Comparison of ENCODE assay signal across 13 mouse cellular contexts in genomic region chr10:128516677-128517076, GRCm38 (mm10). TPM values are rescaled to one million over a fixed set of nuclear protein-coding genes. Genes with fewer than 3 reads are reported as not detected.
DNase-seq lines count a peak whose midpoint lies in the region; ATAC-seq and TF ChIP-seq lines count a peak whose summit lies in the region.
"Had no signal": no experiment of that assay in that cellular context is flagged by ENCODE, and none has a peak within 500 bp of the region (broad histone marks: within the 10 kb centered on the region; RNA-seq: fewer than 3 reads in every experiment).

No protein-coding gene starts in this region.

- no peak overlapping the region for H3K4me3 ChIP-seq in heart, embryonic 12.5 days
- H3K4me3 ChIP-seq in heart, adult 2 months = no peak overlapping the region
- no peak overlapping the region for H3K4me3 ChIP-seq in lung, postnatal 0 days (ENCODE audit: low read depth, low read length)
- H3K4me3 ChIP-seq: hindbrain, embryonic 12.5 days; neural tube, embryonic 13.5 days had no signal

- DNase-seq in heart, adult 2 months = no peak
- peak; percentile 37 for DNase-seq in lung, postnatal 0 days (ENCODE audit: low spot score)
- no peak for DNase-seq in lung, postnatal 4 days
- no peak for DNase-seq in thymus, postnatal 36 days
- no peak for DNase-seq in cerebellum, postnatal 14 days
- DNase-seq: adrenal gland, postnatal 36 days; gastrocnemius, postnatal 36 days had no signal

- WGBS in heart, embryonic 12.5 days = 37% methylated on average over 6 of the region's 6 CpGs
- WGBS in heart, adult 2 months = 59% methylated on average over 6 of the region's 6 CpGs
- 40% methylated on average over 6 of the region's 6 CpGs for WGBS in lung, postnatal 0 days

- no peaks in the 10 kb centered on the region for H3K79me2 ChIP-seq in heart, adult 2 months (replicated peaks; ENCODE audit: control insufficient read depth, insufficient read depth, low read length)

- H3K36me3 ChIP-seq in heart, embryonic 12.5 days = peaks cover 88% of the 10 kb centered on the region
- H3K36me3 ChIP-seq in heart, adult 2 months (ENCODE audit: control insufficient read depth, insufficient read depth, low read length) = no peaks in the 10 kb centered on the region
- H3K36me3 ChIP-seq in lung, postnatal 0 days (ENCODE audit: insufficient read depth, low read length) = peaks cover 49% of the 10 kb centered on the region

- peak; percentile 64; the same call in 1 of the 2 replicates for ATAC-seq in heart, embryonic 12.5 days (ENCODE audit: insufficient number of reproducible peaks, low FRiP score)
- ATAC-seq in lung, postnatal 0 days = peak; percentile 53; the same call in 1 of the 2 replicates
- ATAC-seq in granulocyte monocyte progenitor cell, adult 5-6 weeks (replicated peaks; ENCODE audit: poor library complexity, severe bottlenecking) = peak; percentile 96
- peak; percentile 73 for ATAC-seq in monocyte, adult 5-6 weeks (replicated peaks; ENCODE audit: insufficient number of reproducible peaks, low FRiP score, low TSS enrichment, poor library complexity, severe bottlenecking)

- intact Hi-C loops in heart, adult 2 months (cut with DNase I) = no loop called here

- TF ChIP-seq POLR2A in heart, adult 2 months (IDR thresholded peaks at IDR 0.05; ENCODE audit: insufficient read depth, low read depth, low read length) = no peak

- no peak for TF ChIP-seq EP300 in heart, adult 2 months (IDR thresholded peaks at IDR 0.05; ENCODE audit: insufficient read depth, low read depth, low read length)
- TF ChIP-seq EP300 in lung, postnatal 0 days (IDR thresholded peaks at IDR 0.05) = no peak

- no peak overlapping the region for H3K27ac ChIP-seq in heart, embryonic 12.5 days (ENCODE audit: poor library complexity, severe bottlenecking)
- no peak overlapping the region for H3K27ac ChIP-seq in heart, adult 2 months
- no peak overlapping the region for H3K27ac ChIP-seq in lung, postnatal 0 days (ENCODE audit: low read length)
- H3K27ac ChIP-seq: hindbrain, embryonic 12.5 days; liver, embryonic 14.5 days; neural tube, embryonic 13.5 days had no signal

- no peaks in the 10 kb centered on the region for H3K9me3 ChIP-seq in heart, embryonic 12.5 days (replicated peaks)
- H3K9me3 ChIP-seq in lung, postnatal 0 days (ENCODE audit: low read length) = no peaks in the 10 kb centered on the region
- H3K9me3 ChIP-seq: hindbrain, embryonic 12.5 days; neural tube, embryonic 13.5 days had no signal

- no peak for TF ChIP-seq CTCF in heart, adult 2 months (IDR thresholded peaks at IDR 0.05)
- TF ChIP-seq CTCF in lung, postnatal 0 days (IDR thresholded peaks at IDR 0.05) = no peak

- no peaks in the 10 kb centered on the region for H3K4me1 ChIP-seq in heart, embryonic 12.5 days (replicated peaks)
- H3K4me1 ChIP-seq in heart, adult 2 months (ENCODE audit: control insufficient read depth, insufficient read depth, low read length) = no peaks in the 10 kb centered on the region
- H3K4me1 ChIP-seq in lung, postnatal 0 days (ENCODE audit: insufficient read depth, low read depth, low read length) = no peaks in the 10 kb centered on the region
- H3K4me1 ChIP-seq: hindbrain, embryonic 12.5 days; neural tube, embryonic 13.5 days had no signal

- H3K4me2 ChIP-seq in heart, embryonic 12.5 days = no peak overlapping the region
- H3K4me2 ChIP-seq in lung, postnatal 0 days (replicated peaks; ENCODE audit: low read depth, low read length) = no peak overlapping the region
- H3K4me2 ChIP-seq: neural tube, embryonic 13.5 days had no signal

- H3K27me3 ChIP-seq in heart, embryonic 12.5 days (replicated peaks) = peaks cover 21% of the 10 kb centered on the region
- no peaks in the 10 kb centered on the region for H3K27me3 ChIP-seq in heart, adult 2 months (ENCODE audit: control insufficient read depth, insufficient read depth, low read length)
- no peaks in the 10 kb centered on the region for H3K27me3 ChIP-seq in lung, postnatal 0 days (replicated peaks; ENCODE audit: insufficient read depth, low read length)

- H3K9ac ChIP-seq in heart, embryonic 12.5 days = no peak overlapping the region
- H3K9ac ChIP-seq in heart, adult 2 months (ENCODE audit: low read depth, low read length) = no peak overlapping the region
- no peak overlapping the region for H3K9ac ChIP-seq in lung, postnatal 0 days (replicated peaks; ENCODE audit: low read depth)
- H3K9ac ChIP-seq: hindbrain, embryonic 12.5 days; liver, embryonic 14.5 days; neural tube, embryonic 13.5 days had no signal

RNA-seq across cellular contexts. Expression of gene Esyt1, which starts 9.0 kb away (rescaled TPM):
- polyA plus RNA-seq in heart, embryonic 12.5 days (2016; fragmentation: Nextera tagmentation; extraction: Ambion mirVana) = 25.0 and 26.5 TPM in 2 replicates
- total RNA-seq in heart, adult 2 months (2021) = 10 to 100 TPM; 16.4 to 17.9 TPM
- polyA plus RNA-seq in heart, adult 2 months (2012; rRNA removed) = 23.6 and 24.7 TPM in 2 replicates
- 31.1 and 38.2 TPM in 2 replicates for polyA plus RNA-seq in lung, postnatal 0 days (2015; fragmentation: Nextera tagmentation; extraction: Ambion mirVana)
- 89.1 and 90.5 TPM in 2 replicates for total RNA-seq in granulocyte monocyte progenitor cell, adult 5-6 weeks (2014; fragmentation: Nextera tagmentation)
- 78.8 and 97.6 TPM in 2 replicates for total RNA-seq in granulocyte monocyte progenitor cell, adult 5-6 weeks (2017)
- 135 to 345 TPM (median 157 TPM) in 3 replicates for total RNA-seq in monocyte, adult 5-6 weeks (2017)

RNA-seq across cellular contexts. Expression of gene Myl6b, which starts 18.2 kb away (rescaled TPM):
- polyA plus RNA-seq in heart, embryonic 12.5 days (2016; fragmentation: Nextera tagmentation; extraction: Ambion mirVana) = 3.0 and 4.0 TPM in 2 replicates
- 1 to 10 TPM; 3.5 to 3.8 TPM for total RNA-seq in heart, adult 2 months (2021)
- 2.9 and 4.1 TPM in 2 replicates for polyA plus RNA-seq in heart, adult 2 months (2012; rRNA removed)
- polyA plus RNA-seq in lung, postnatal 0 days (2015; fragmentation: Nextera tagmentation; extraction: Ambion mirVana) = 5.5 and 5.9 TPM in 2 replicates
- total RNA-seq in granulocyte monocyte progenitor cell, adult 5-6 weeks (2014; fragmentation: Nextera tagmentation) = 10.7 and 13.7 TPM in 2 replicates
- 1.2 and 1.7 TPM in 2 replicates for total RNA-seq in granulocyte monocyte progenitor cell, adult 5-6 weeks (2017)
- not detected in 3 replicates for total RNA-seq in monocyte, adult 5-6 weeks (2017)

RNA-seq across cellular contexts. Expression of gene Myl6, which starts 22.7 kb away (rescaled TPM):
- 1,237 and 1,275 TPM in 2 replicates for polyA plus RNA-seq in heart, embryonic 12.5 days (2016; fragmentation: Nextera tagmentation; extraction: Ambion mirVana)
- total RNA-seq in heart, adult 2 months (2021) = 100 to 1,000 TPM; 242 to 302 TPM
- polyA plus RNA-seq in heart, adult 2 months (2012; rRNA removed) = 379 and 468 TPM in 2 replicates
- polyA plus RNA-seq in lung, postnatal 0 days (2015; fragmentation: Nextera tagmentation; extraction: Ambion mirVana) = 1,888 and 2,049 TPM in 2 replicates
- 1,019 and 1,105 TPM in 2 replicates for total RNA-seq in granulocyte monocyte progenitor cell, adult 5-6 weeks (2014; fragmentation: Nextera tagmentation)
- total RNA-seq in granulocyte monocyte progenitor cell, adult 5-6 weeks (2017) = 1,278 and 1,308 TPM in 2 replicates
- total RNA-seq in monocyte, adult 5-6 weeks (2017) = 2,131 to 2,768 TPM (median 2,315 TPM) in 3 replicates

RNA-seq across cellular contexts. Expression of gene Zc3h10, which starts 30.9 kb away (rescaled TPM):
- polyA plus RNA-seq in heart, embryonic 12.5 days (2016; fragmentation: Nextera tagmentation; extraction: Ambion mirVana) = 10.2 and 11.9 TPM in 2 replicates
- total RNA-seq in heart, adult 2 months (2021) = 1 to 10 TPM; 7.5 to 7.6 TPM
- 6.6 and 6.8 TPM in 2 replicates for polyA plus RNA-seq in heart, adult 2 months (2012; rRNA removed)
- 13.6 and 15.3 TPM in 2 replicates for polyA plus RNA-seq in lung, postnatal 0 days (2015; fragmentation: Nextera tagmentation; extraction: Ambion mirVana)
- 8.8 and 9.7 TPM in 2 replicates for total RNA-seq in granulocyte monocyte progenitor cell, adult 5-6 weeks (2014; fragmentation: Nextera tagmentation)
- total RNA-seq in granulocyte monocyte progenitor cell, adult 5-6 weeks (2017) = 12.5 and 13.6 TPM in 2 replicates
- 16.1 to 26.5 TPM (median 19.1 TPM) in 3 replicates for total RNA-seq in monocyte, adult 5-6 weeks (2017)

RNA-seq across cellular contexts. Expression of gene Rpl41, which starts 32.4 kb away (rescaled TPM):
- polyA plus RNA-seq in heart, embryonic 12.5 days (2016; fragmentation: Nextera tagmentation; extraction: Ambion mirVana) = 2,275 and 2,341 TPM in 2 replicates
- total RNA-seq in heart, adult 2 months (2021) = 1,000 to 10,000 TPM; 1,453 to 1,598 TPM
- 853 and 867 TPM in 2 replicates for polyA plus RNA-seq in heart, adult 2 months (2012; rRNA removed)
- 2,921 and 3,267 TPM in 2 replicates for polyA plus RNA-seq in lung, postnatal 0 days (2015; fragmentation: Nextera tagmentation; extraction: Ambion mirVana)
- 6,066 and 6,315 TPM in 2 replicates for total RNA-seq in granulocyte monocyte progenitor cell, adult 5-6 weeks (2014; fragmentation: Nextera tagmentation)
- 3,608 and 4,444 TPM in 2 replicates for total RNA-seq in granulocyte monocyte progenitor cell, adult 5-6 weeks (2017)
- 2,103 to 2,260 TPM (median 2,168 TPM) in 3 replicates for total RNA-seq in monocyte, adult 5-6 weeks (2017)
